In genomic region chr10:50199857-50200256, GRCm38 (mm10) we compare ENCODE assay signal across 9 mouse cellular contexts.
DNase-seq lines count a peak whose midpoint lies in the region; ATAC-seq and TF ChIP-seq lines count a peak whose summit lies in the region.
"Had no signal": no experiment of that assay in that cellular context is flagged by ENCODE, and none has a peak within 500 bp of the region (broad histone marks: within the 10 kb centered on the region; RNA-seq: fewer than 3 reads in every experiment).

No protein-coding gene starts in this region.

- no peak overlapping the region for H3K9ac ChIP-seq in heart, adult 2 months (ENCODE audit: low read depth, low read length)
- H3K9ac ChIP-seq in heart, embryonic 11.5 days (ENCODE audit: low read depth, low read length) = no peak overlapping the region
- no peak overlapping the region for H3K9ac ChIP-seq in embryonic facial prominence, embryonic 14.5 days (ENCODE audit: low read depth, low read length)
- no peak overlapping the region for H3K9ac ChIP-seq in midbrain, embryonic 14.5 days (replicated peaks; ENCODE audit: low read length)

- H3K4me3 ChIP-seq in heart, adult 2 months = no peak overlapping the region
- H3K4me3 ChIP-seq in heart, embryonic 11.5 days (ENCODE audit: low read depth, low read length) = no peak overlapping the region
- H3K4me3 ChIP-seq in embryonic facial prominence, embryonic 14.5 days (ENCODE audit: low read depth, low read length) = no peak overlapping the region
- no peak overlapping the region for H3K4me3 ChIP-seq in midbrain, embryonic 14.5 days (replicated peaks; ENCODE audit: low read depth, low read length)
- H3K4me3 ChIP-seq in heart, embryonic 10.5 days = no peak overlapping the region

- no peak for ATAC-seq in heart, embryonic 11.5 days (replicated peaks; ENCODE audit: insufficient number of reproducible peaks, low FRiP score, low TSS enrichment)
- no peak for ATAC-seq in embryonic facial prominence, embryonic 14.5 days (ENCODE audit: low read depth)
- ATAC-seq in midbrain, embryonic 14.5 days (ENCODE audit: low FRiP score, low TSS enrichment) = peak; percentile 73; the same call in 1 of the 2 replicates
- ATAC-seq: CD4-positive, CD25-positive, alpha-beta regulatory T cell, adult 4 months had no signal

- H3K27me3 ChIP-seq in heart, adult 2 months (ENCODE audit: control insufficient read depth, insufficient read depth, low read length) = no peaks in the 10 kb centered on the region
- H3K27me3 ChIP-seq in heart, embryonic 11.5 days (ENCODE audit: control insufficient read depth, insufficient read depth, low read length) = no peaks in the 10 kb centered on the region
- H3K27me3 ChIP-seq in embryonic facial prominence, embryonic 14.5 days (replicated peaks; ENCODE audit: control insufficient read depth, insufficient read depth, low read length) = no peaks in the 10 kb centered on the region
- H3K27me3 ChIP-seq in midbrain, embryonic 14.5 days (ENCODE audit: control insufficient read depth, insufficient read depth, low read length) = no peaks in the 10 kb centered on the region
- no peaks in the 10 kb centered on the region for H3K27me3 ChIP-seq in heart, embryonic 10.5 days (ENCODE audit: insufficient read depth, poor library complexity, severe bottlenecking)

- intact Hi-C loops in heart, adult 2 months (cut with DNase I) = no loop called here

- no peaks in the 10 kb centered on the region for H3K4me1 ChIP-seq in heart, adult 2 months (ENCODE audit: control insufficient read depth, insufficient read depth, low read length)
- no peaks in the 10 kb centered on the region for H3K4me1 ChIP-seq in heart, embryonic 11.5 days (ENCODE audit: control insufficient read depth, insufficient read depth, low read length)
- no peaks in the 10 kb centered on the region for H3K4me1 ChIP-seq in embryonic facial prominence, embryonic 14.5 days (ENCODE audit: control insufficient read depth, insufficient read depth, low read length)
- no peaks in the 10 kb centered on the region for H3K4me1 ChIP-seq in midbrain, embryonic 14.5 days (ENCODE audit: control insufficient read depth, insufficient read depth, low read length)
- no peaks in the 10 kb centered on the region for H3K4me1 ChIP-seq in heart, embryonic 10.5 days

- TF ChIP-seq EP300 in heart, adult 2 months (IDR thresholded peaks at IDR 0.05; ENCODE audit: insufficient read depth, low read depth, low read length) = no peak

- H3K36me3 ChIP-seq in heart, adult 2 months (ENCODE audit: control insufficient read depth, insufficient read depth, low read length) = no peaks in the 10 kb centered on the region
- no peaks in the 10 kb centered on the region for H3K36me3 ChIP-seq in heart, embryonic 11.5 days (ENCODE audit: control insufficient read depth, insufficient read depth, low read length)
- no peaks in the 10 kb centered on the region for H3K36me3 ChIP-seq in embryonic facial prominence, embryonic 14.5 days (ENCODE audit: control insufficient read depth, insufficient read depth, low read length)
- no peaks in the 10 kb centered on the region for H3K36me3 ChIP-seq in midbrain, embryonic 14.5 days (ENCODE audit: control insufficient read depth, insufficient read depth, low read length)
- H3K36me3 ChIP-seq in heart, embryonic 10.5 days = no peaks in the 10 kb centered on the region

- H3K4me2 ChIP-seq in heart, embryonic 11.5 days = no peak overlapping the region
- no peak overlapping the region for H3K4me2 ChIP-seq in embryonic facial prominence, embryonic 14.5 days (ENCODE audit: low read depth, low read length)
- no peak overlapping the region for H3K4me2 ChIP-seq in midbrain, embryonic 14.5 days (ENCODE audit: low read length)

- TF ChIP-seq CTCF in heart, adult 2 months (IDR thresholded peaks at IDR 0.05) = 0 out of 2 replicates have a peak, but pooled peaks have one; percentile 1

- H3K9me3 ChIP-seq in heart, embryonic 11.5 days (replicated peaks; ENCODE audit: control insufficient read depth, low read length) = no peaks in the 10 kb centered on the region
- H3K9me3 ChIP-seq in embryonic facial prominence, embryonic 14.5 days (ENCODE audit: control insufficient read depth, low read length) = no peaks in the 10 kb centered on the region
- H3K9me3 ChIP-seq in midbrain, embryonic 14.5 days (ENCODE audit: control insufficient read depth, low read length) = no peaks in the 10 kb centered on the region
- no peaks in the 10 kb centered on the region for H3K9me3 ChIP-seq in heart, embryonic 10.5 days

- no peak overlapping the region for H3K27ac ChIP-seq in heart, adult 2 months
- H3K27ac ChIP-seq in heart, embryonic 11.5 days (ENCODE audit: low read depth, low read length) = no peak overlapping the region
- H3K27ac ChIP-seq in embryonic facial prominence, embryonic 14.5 days (replicated peaks; ENCODE audit: low read depth, low read length) = no peak overlapping the region
- no peak overlapping the region for H3K27ac ChIP-seq in midbrain, embryonic 14.5 days (replicated peaks; ENCODE audit: low read depth, low read length)
- no peak overlapping the region for H3K27ac ChIP-seq in heart, embryonic 10.5 days

- H3K79me2 ChIP-seq in heart, adult 2 months (replicated peaks; ENCODE audit: control insufficient read depth, insufficient read depth, low read length) = no peaks in the 10 kb centered on the region

- TF ChIP-seq POLR2A in heart, adult 2 months (IDR thresholded peaks at IDR 0.05; ENCODE audit: insufficient read depth, low read depth, low read length) = no peak

- no peak for DNase-seq in heart, adult 2 months
- DNase-seq in NIH3T3 (ENCODE audit: low read depth) = peak; percentile 48
- DNase-seq in embryonic facial prominence, embryonic 14.5 days (ENCODE audit: low spot score) = peak; percentile 53
- DNase-seq in midbrain, embryonic 14.5 days = peak; percentile 73
- no peak for DNase-seq in heart, embryonic 10.5 days (ENCODE audit: low spot score)
- no peak for DNase-seq in frontal cortex, postnatal 25 days (ENCODE audit: low spot score in 2 of 2)
- no peak for DNase-seq in lung, postnatal 10 days

Comparison
In these comparisons a context has a peak if more than half of its experiments do, and no peak if none do; other contexts are left out.
1. DNase-seq: peak in NIH3T3 (single experiment), embryonic facial prominence, embryonic 14.5 days (single experiment) and midbrain, embryonic 14.5 days (single experiment); none in heart, adult 2 months (0 of 2), heart, embryonic 10.5 days (single experiment), frontal cortex, postnatal 25 days (0 of 2) and lung, postnatal 10 days (single experiment).